Mouse (Mus musculus) stomach, postnatal 0 days (tissue): ENCODE data around the gene Ezh1. TPM values are rescaled to one million over a fixed set of nuclear protein-coding genes. Genes with fewer than 3 reads are reported as not detected.

Experiments used
- ATAC-seq: fragments of 200-750 bp; cut with Nextera tagmentation; 2 replicates; pipeline ENCODE4 v1.8.0; 2017; ENCODE audit not compliant: low FRiP score, low TSS enrichment
- DNase-seq: peaks from one replicate; pipeline ENCODE4 v3.0.0-alpha.2; 2016; ENCODE audit warnings: low spot score
- H3K27ac ChIP-seq: fragments of 300-500 bp; sonication (generic); replicated peaks from 2 replicates; pipeline ENCODE4 v1.5.1; 2014; ENCODE audit warnings: mild to moderate bottlenecking, control low read depth
- H3K27me3 ChIP-seq: fragments of 300-500 bp; sonication (generic); 2 replicates; pipeline ENCODE4 v1.6.1; 2014; ENCODE audit warnings: low read length; ENCODE audit not compliant: control insufficient read depth, insufficient read depth
- H3K36me3 ChIP-seq: fragments of 300-500 bp; sonication (generic); 2 replicates; pipeline ENCODE4 v1.6.1; 2014; ENCODE audit warnings: low read length, mixed read lengths; ENCODE audit not compliant: control insufficient read depth, insufficient read depth
- H3K4me1 ChIP-seq: fragments of 300-500 bp; sonication (generic); replicated peaks from 2 replicates; pipeline ENCODE4 v1.6.1; 2014; ENCODE audit warnings: antibody characterized with exemption; ENCODE audit not compliant: control insufficient read depth, insufficient read depth
- H3K4me2 ChIP-seq: fragments of 300-500 bp; sonication (generic); replicated peaks from 2 replicates; pipeline ENCODE4 v1.6.1; 2014; ENCODE audit warnings: low read depth, mild to moderate bottlenecking, control low read depth, moderate library complexity
- H3K4me3 ChIP-seq: fragments of 300-500 bp; sonication (generic); 2 replicates; pipeline ENCODE4 v1.5.1; 2014; ENCODE audit warnings: low read depth, low read length, control low read depth
- H3K9ac ChIP-seq: fragments of 300-500 bp; sonication (generic); 2 replicates; pipeline ENCODE4 v1.6.1; 2014; ENCODE audit warnings: mild to moderate bottlenecking, low read length, control low read depth, mixed read lengths
- H3K9me3 ChIP-seq: fragments of 300-500 bp; sonication (generic); 2 replicates; pipeline ENCODE4 v1.6.1; 2016; ENCODE audit warnings: low read length; ENCODE audit not compliant: control insufficient read depth
- CTCF ChIP-seq: IDR thresholded peaks from 2 replicates; pipeline ENCODE4 v1.5.1; 2016; ENCODE audit warnings: antibody characterized with exemption, low read depth, mild to moderate bottlenecking, moderate library complexity
- EP300 ChIP-seq: optimal IDR thresholded peaks from 2 replicates; pipeline ENCODE3; 2016; ENCODE audit warnings: antibody characterized with exemption
- WGBS: fragments of 180-500 bp; shearing (Covaris S2); extraction: QIAGEN DNeasy Blood & Tissue Kit; methylation state at CpG from one replicate; pipeline ENCODE4 v1.1.7; 2014; 5-methylcytosine and 5-hydroxymethylcytosine counted together
- polyA plus RNA-seq: library from polyadenylated mRNA; unstranded; fragments of >200 nt; fragmentation: Nextera tagmentation; extraction: Ambion mirVana; gene quantifications from 2 replicates; pipeline ENCODE4 v1.2.1, GENCODE M21; 2015

Gene Ezh1
- polyA plus RNA-seq, 1 experiment from 2014 or later, result 8.1 TPM

- H3K9ac ChIP-seq, result peak overlapping the region; percentile 18; the same call in 1 of the 2 replicates
- H3K9me3 ChIP-seq, result no peaks in the 10 kb centered on the region
- H3K27ac ChIP-seq, result peak overlapping the region; percentile 63
- TF ChIP-seq CTCF (no peak), EP300 (no peak)
- no peaks in the 10 kb centered on the region for H3K27me3 ChIP-seq
- ATAC-seq (no peak), DNase-seq (no peak)
- H3K4me3 ChIP-seq, result no peak overlapping the region
- no peak overlapping the region for H3K4me2 ChIP-seq
- H3K4me1 ChIP-seq, result no peaks in the 10 kb centered on the region
- 39% methylated on average over 5 of the region's 5 CpGs for WGBS
- no peaks in the 10 kb centered on the region for H3K36me3 ChIP-seq
Observed at GRCm38 (mm10) chr11:101238071-101238647, 11.9 kb upstream of the Ezh1 start.

GRCm38 (mm10) chr11:101236782-101237181 lies 10.5 kb upstream of the Ezh1 start:
- no peak overlapping the region for H3K9ac ChIP-seq
- no peaks in the 10 kb centered on the region for H3K4me1 ChIP-seq
- ATAC-seq (no peak), DNase-seq (no peak)
- no peak overlapping the region for H3K4me3 ChIP-seq
- no peak overlapping the region for H3K4me2 ChIP-seq
- H3K36me3 ChIP-seq, result no peaks in the 10 kb centered on the region
- WGBS, result 93% methylated on average over 5 of the region's 5 CpGs
- H3K27me3 ChIP-seq, result no peaks in the 10 kb centered on the region
- H3K9me3 ChIP-seq, result no peaks in the 10 kb centered on the region
- H3K27ac ChIP-seq, result no peak overlapping the region
- TF ChIP-seq EP300 (no peak), CTCF (no peak)

GRCm38 (mm10) chr11:101235429-101235828 lies 9.2 kb upstream of the Ezh1 start:
- Histone ChIP-seq H3K27ac (no peak overlapping the region), H3K4me1 (no peaks in the 10 kb centered on the region; the same call in 1 of the 2 replicates), H3K9me3 (no peaks in the 10 kb centered on the region), H3K4me3 (no peak overlapping the region), H3K27me3 (no peaks in the 10 kb centered on the region), H3K9ac (no peak overlapping the region), H3K4me2 (no peak overlapping the region), H3K36me3 (no peaks in the 10 kb centered on the region)
- TF ChIP-seq CTCF (peak; percentile 28), EP300 (no peak)
- DNase-seq, result no peak
- no peak for ATAC-seq

- Histone ChIP-seq H3K9ac (no peak overlapping the region), H3K4me2 (no peak overlapping the region), H3K36me3 (no peaks in the 10 kb centered on the region), H3K27ac (no peak overlapping the region), H3K27me3 (no peaks in the 10 kb centered on the region), H3K4me3 (no peak overlapping the region), H3K9me3 (no peaks in the 10 kb centered on the region), H3K4me1 (no peaks in the 10 kb centered on the region; the same call in 1 of the 2 replicates)
- no peak for ATAC-seq
- no peak for DNase-seq
- TF ChIP-seq EP300 (no peak), CTCF (no peak)
Observed at GRCm38 (mm10) chr11:101234124-101234523, 7.9 kb upstream of the Ezh1 start.

- no peak overlapping the region for H3K4me3 ChIP-seq
- ATAC-seq (no peak), DNase-seq (no peak)
- TF ChIP-seq EP300 (no peak), CTCF (no peak)
- no peaks in the 10 kb centered on the region for H3K27me3 ChIP-seq
- H3K4me2 ChIP-seq, result no peak overlapping the region
- H3K9me3 ChIP-seq, result no peaks in the 10 kb centered on the region
- H3K4me1 ChIP-seq, result no peaks in the 10 kb centered on the region; the same call in 1 of the 2 replicates
- 53% methylated on average over 1 of the region's 1 CpGs for WGBS
- H3K27ac ChIP-seq, result no peak overlapping the region
- no peaks in the 10 kb centered on the region for H3K36me3 ChIP-seq
- no peak overlapping the region for H3K9ac ChIP-seq
Observed at GRCm38 (mm10) chr11:101233240-101233639, 7.0 kb upstream of the Ezh1 start.

GRCm38 (mm10) chr11:101232010-101232839 lies 6.0 kb upstream of the Ezh1 start:
- WGBS, result 39% methylated on average over 6 of the region's 6 CpGs
- no peaks in the 10 kb centered on the region; the same call in 1 of the 2 replicates for H3K4me1 ChIP-seq
- peak overlapping the region; percentile 92 for H3K27ac ChIP-seq
- H3K27me3 ChIP-seq, result no peaks in the 10 kb centered on the region
- H3K9me3 ChIP-seq, result no peaks in the 10 kb centered on the region
- H3K4me3 ChIP-seq, result peak overlapping the region; percentile 27; the same call in 1 of the 2 replicates
- peak overlapping the region; percentile 55 for H3K4me2 ChIP-seq
- DNase-seq, result no peak
- no peak for TF ChIP-seq EP300
- no peak for TF ChIP-seq CTCF
- no peaks in the 10 kb centered on the region for H3K36me3 ChIP-seq
- ATAC-seq, result peak; percentile 52; the same call in 1 of the 2 replicates
- H3K9ac ChIP-seq, result peak overlapping the region; percentile 52
